8 mouse cellular contexts compared by ENCODE assay signal in the genomic region with DNA sequence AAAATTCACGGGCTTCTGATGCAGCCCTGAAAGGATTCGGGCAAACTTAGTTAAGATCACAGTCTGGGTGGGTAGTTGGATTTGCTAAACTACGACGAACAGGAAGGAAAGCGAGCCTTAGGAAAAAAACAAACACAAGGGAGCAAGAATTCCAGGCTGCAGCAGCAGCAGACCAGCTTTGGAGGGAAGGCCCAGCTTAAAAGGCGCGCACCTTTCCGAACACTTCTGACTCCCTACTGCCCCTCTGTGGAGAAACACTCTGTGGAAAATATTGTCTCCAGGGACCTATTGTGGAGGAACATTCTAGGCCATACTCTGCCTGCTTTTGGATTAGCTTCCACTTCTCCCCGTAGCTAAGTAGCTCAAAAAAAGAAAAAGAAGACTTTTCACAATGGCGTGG. TPM values are rescaled to one million over a fixed set of nuclear protein-coding genes. Genes with fewer than 3 reads are reported as not detected.
DNase-seq lines count a peak whose midpoint lies in the region; ATAC-seq lines count a peak whose summit lies in the region.

No protein-coding gene starts in this region.

- ATAC-seq in embryonic facial prominence, embryonic 15.5 days (ENCODE audit: insufficient number of reproducible peaks, low FRiP score, low TSS enrichment, low read depth) = no peak

- DNase-seq in right cerebral cortex, adult 18-20 months = peak; percentile 21
- no peak for DNase-seq in right cerebral cortex, postnatal 14 days
- DNase-seq in heart, postnatal 10 days = peak; percentile 51 to 66
- peak; percentile 36 to 68 for DNase-seq in kidney, postnatal 25 days
- DNase-seq in lung, adult 18-20 months = peak; percentile 13 to 19
- peak; percentile 4 to 5 for DNase-seq in right cerebral cortex, postnatal 36 days (ENCODE audit: low spot score in 2 of 2)
- DNase-seq in spleen, adult 12 weeks (ENCODE audit: low spot score) = no peak

- H3K27me3 ChIP-seq in embryonic facial prominence, embryonic 15.5 days = no peaks in the 10 kb centered on the region

- H3K4me3 ChIP-seq in embryonic facial prominence, embryonic 15.5 days (replicated peaks) = no peak overlapping the region

- H3K9me3 ChIP-seq in embryonic facial prominence, embryonic 15.5 days (replicated peaks) = no peaks in the 10 kb centered on the region

- H3K4me2 ChIP-seq in embryonic facial prominence, embryonic 15.5 days (replicated peaks) = no peak overlapping the region

- no peak overlapping the region for H3K9ac ChIP-seq in embryonic facial prominence, embryonic 15.5 days

- H3K4me1 ChIP-seq in embryonic facial prominence, embryonic 15.5 days = peaks cover 10% of the 10 kb centered on the region

- 29% methylated on average over 10 of the region's 10 CpGs for WGBS in embryonic facial prominence, embryonic 15.5 days

- intact Hi-C loops in heart, postnatal 10 days (cut with DNase I) = loop anchor here (1.0 kb wide), 1 partner anchor 199 kb away; no protein-coding TSS in a partner anchor

- H3K36me3 ChIP-seq in embryonic facial prominence, embryonic 15.5 days = no peaks in the 10 kb centered on the region

- peak overlapping the region; percentile 78 for H3K27ac ChIP-seq in embryonic facial prominence, embryonic 15.5 days (replicated peaks)

RNA-seq across cellular contexts. Expression of a gene that starts 38.2 kb away (rescaled TPM):
- polyA plus RNA-seq in embryonic facial prominence, embryonic 15.5 days (2015; fragmentation: Nextera tagmentation; extraction: Ambion mirVana) = 580 and 582 TPM in 2 replicates
- 10 to 100 TPM; 52.2 to 60.8 TPM for total RNA-seq in heart, postnatal 10 days (2021)

Comparison
In these comparisons a context has a peak if more than half of its experiments do, and no peak if none do; other contexts are left out.
1. DNase-seq: peak in right cerebral cortex, adult 18-20 months (single experiment), heart, postnatal 10 days (2 of 2), kidney, postnatal 25 days (2 of 2), lung, adult 18-20 months (2 of 2) and right cerebral cortex, postnatal 36 days (2 of 2); none in right cerebral cortex, postnatal 14 days (single experiment) and spleen, adult 12 weeks (single experiment).